Mouse (Mus musculus) small intestine, adult 2 months (tissue): ENCODE measurements at regions not wholly inside any gene's neighbourhood (a gene's known extent, or its start where the extent isn't known, plus 50 kb on each side); places are given as distances from the start of the nearest gene placed in this dataset.

Source experiments
- CTCF ChIP-seq: fragments of 200-500 bp; IDR thresholded peaks from 2 replicates; pipeline ENCODE4 v1.5.1; 2012; ENCODE audit warnings: low read depth, mild to moderate bottlenecking, control low read depth, inconsistent platforms, low read length, moderate library complexity, mixed read lengths; ENCODE audit not compliant: insufficient replicate concordance, insufficient read length; ENCODE audit errors: extremely low read depth
- POLR2A ChIP-seq: fragments of 200-500 bp; IDR thresholded peaks from 2 replicates; pipeline ENCODE4 v1.6.1; 2012; ENCODE audit warnings: low read depth, mild to moderate bottlenecking, control low read depth, inconsistent platforms, low read length, moderate library complexity

GRCm38 (mm10) chr9:117926700-117927465, 113.4 kb upstream of the Azi2 start:
- TF ChIP-seq POLR2A (no peak), CTCF (no peak)
